Mouse (Mus musculus): ENCODE results near the gene Tprn.

DNA sequence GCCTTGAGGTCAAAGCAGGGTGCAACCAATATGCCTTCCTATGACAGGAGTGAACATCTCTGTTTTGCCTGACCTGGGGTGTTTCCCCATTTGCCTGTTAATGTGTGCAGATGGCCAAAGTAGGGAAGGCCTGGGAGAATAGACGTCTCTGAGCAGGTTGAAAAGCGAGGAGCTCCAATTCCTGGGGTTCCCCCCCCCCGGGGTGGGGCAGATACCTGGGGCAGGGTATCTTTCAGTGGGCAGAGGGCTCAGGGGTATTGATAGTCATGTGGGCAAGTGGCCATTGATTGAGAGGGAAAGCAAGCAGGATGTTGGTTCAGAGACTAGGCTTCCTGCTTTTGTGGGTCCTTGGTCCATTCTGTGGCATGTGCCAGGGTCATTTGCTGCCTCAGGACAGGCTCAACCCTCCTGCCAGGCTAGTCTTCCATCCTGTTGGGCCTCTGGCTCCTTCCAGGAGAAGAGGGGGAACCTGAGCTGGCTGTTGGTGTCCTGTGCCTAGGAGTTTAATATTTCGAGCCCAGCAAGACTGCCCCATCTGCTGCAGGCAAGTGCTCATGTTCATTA lies 5.4 kb downstream of the Tprn start:
- TF ChIP-seq CTCF (conservative IDR thresholded peaks at IDR 0.05; ENCODE audit: insufficient read depth, insufficient read length, low read depth, low read length) (no peak), POLR2A (IDR thresholded peaks at IDR 0.05; ENCODE audit: low read depth, low read length) (no peak)
